Mouse (Mus musculus) midbrain, embryonic 15.5 days (tissue): ENCODE measurements around the gene Ech1. TPM values are rescaled to one million over a fixed set of nuclear protein-coding genes. Genes with fewer than 3 reads are reported as not detected.

Source experiments
- ATAC-seq: fragments of 200-750 bp; cut with Nextera tagmentation; replicated peaks from 2 replicates; pipeline ENCODE4 v1.8.0; 2017; ENCODE audit warnings: moderate TSS enrichment
- H3K27ac ChIP-seq: fragments of 300-500 bp; sonication (generic); 2 replicates; pipeline ENCODE4 v1.5.1; 2015; ENCODE audit warnings: mild to moderate bottlenecking, inconsistent platforms
- H3K27me3 ChIP-seq: fragments of 300-500 bp; sonication (generic); replicated peaks from 2 replicates; pipeline ENCODE4 v1.6.1; 2015; ENCODE audit warnings: inconsistent platforms
- H3K36me3 ChIP-seq: fragments of 300-500 bp; sonication (generic); replicated peaks from 2 replicates; pipeline ENCODE4 v1.6.1; 2015; ENCODE audit warnings: inconsistent platforms
- H3K4me1 ChIP-seq: fragments of 300-500 bp; sonication (generic); 2 replicates; pipeline ENCODE4 v1.6.1; 2015; ENCODE audit warnings: inconsistent platforms
- H3K4me2 ChIP-seq: fragments of 300-500 bp; sonication (generic); 2 replicates; pipeline ENCODE4 v1.6.1; 2015; ENCODE audit warnings: inconsistent platforms, mild to moderate bottlenecking, moderate library complexity
- H3K4me3 ChIP-seq: fragments of 300-500 bp; sonication (generic); 2 replicates; pipeline ENCODE4 v1.5.1; 2015; ENCODE audit warnings: mild to moderate bottlenecking, inconsistent platforms
- H3K9ac ChIP-seq: fragments of 300-500 bp; sonication (generic); 2 replicates; pipeline ENCODE4 v1.6.1; 2015; ENCODE audit warnings: mild to moderate bottlenecking, inconsistent platforms
- H3K9me3 ChIP-seq: fragments of 300-500 bp; sonication (generic); 2 replicates; pipeline ENCODE4 v1.6.1; 2016; ENCODE audit warnings: inconsistent platforms
- WGBS: fragments of 180-500 bp; shearing (Covaris S2); methylation state at CpG from one replicate; pipeline ENCODE4 v1.1.7; 2015; ENCODE audit warnings: mixed read lengths; 5-methylcytosine and 5-hydroxymethylcytosine counted together
- polyA plus RNA-seq: library from polyadenylated mRNA; unstranded; fragments of >200 nt; fragmentation: Nextera tagmentation; extraction: Ambion mirVana; gene quantifications from 2 replicates; pipeline ENCODE4 v1.2.1, GENCODE M21; 2015

Gene Ech1
- polyA plus RNA-seq, 1 experiment from 2014 or later = 92.7 TPM

DNA sequence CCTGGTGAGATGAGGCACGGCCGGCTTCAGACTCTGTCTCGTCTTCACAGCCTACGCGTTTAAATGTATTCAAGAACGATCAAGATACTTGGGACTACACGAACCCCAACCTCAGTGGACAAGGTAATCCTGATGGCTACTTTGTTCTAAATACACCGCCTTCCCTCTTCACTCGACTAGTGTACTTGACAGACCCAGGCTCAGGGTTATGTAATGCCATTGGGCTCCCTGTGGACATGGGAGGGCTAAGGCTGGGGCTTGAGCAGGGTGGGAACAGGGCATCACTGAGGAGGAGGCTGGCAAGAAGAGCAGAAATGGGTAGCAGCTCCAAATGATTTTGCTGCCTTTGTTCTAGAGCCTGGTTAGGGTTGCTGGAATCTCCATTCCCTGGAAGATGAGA lies 9.8 kb upstream of the Ech1 start:
- no peak overlapping the region for H3K4me3 ChIP-seq
- peaks cover 50% of the 10 kb centered on the region for H3K4me1 ChIP-seq
- no peak overlapping the region for H3K4me2 ChIP-seq
- no peak overlapping the region for H3K9ac ChIP-seq
- 90% methylated on average over 9 of the region's 9 CpGs for WGBS
- no peak for ATAC-seq
- peaks cover 66% of the 10 kb centered on the region for H3K36me3 ChIP-seq
- no peak overlapping the region for H3K27ac ChIP-seq
- H3K27me3 ChIP-seq = no peaks in the 10 kb centered on the region
- H3K9me3 ChIP-seq = no peaks in the 10 kb centered on the region

DNA sequence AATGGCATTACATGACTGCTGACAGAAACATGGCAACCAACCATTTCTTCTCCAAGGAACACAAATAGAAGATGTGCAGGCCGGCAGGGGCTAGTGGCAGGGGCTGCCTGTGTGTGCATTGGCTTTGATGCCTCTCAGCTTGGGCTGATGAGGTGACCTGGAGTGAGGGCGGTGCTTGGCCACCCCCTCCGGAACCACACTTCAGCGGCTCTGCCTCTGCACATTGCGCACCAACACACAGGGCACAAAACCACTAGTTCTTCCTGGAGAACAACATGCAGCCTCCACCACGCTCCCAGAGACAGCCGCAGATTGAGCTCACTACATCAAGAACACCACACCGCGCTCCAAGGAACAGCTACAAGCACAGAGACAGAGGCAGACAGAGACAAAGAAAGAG lies 8.8 kb upstream of the Ech1 start:
- ATAC-seq = no peak
- WGBS = 83% methylated on average over 9 of the region's 9 CpGs
- Histone ChIP-seq H3K36me3 (peaks cover 76% of the 10 kb centered on the region), H3K9ac (no peak overlapping the region), H3K9me3 (no peaks in the 10 kb centered on the region), H3K4me1 (peaks cover 54% of the 10 kb centered on the region), H3K4me2 (no peak overlapping the region), H3K27ac (no peak overlapping the region), H3K27me3 (no peaks in the 10 kb centered on the region), H3K4me3 (no peak overlapping the region)

DNA sequence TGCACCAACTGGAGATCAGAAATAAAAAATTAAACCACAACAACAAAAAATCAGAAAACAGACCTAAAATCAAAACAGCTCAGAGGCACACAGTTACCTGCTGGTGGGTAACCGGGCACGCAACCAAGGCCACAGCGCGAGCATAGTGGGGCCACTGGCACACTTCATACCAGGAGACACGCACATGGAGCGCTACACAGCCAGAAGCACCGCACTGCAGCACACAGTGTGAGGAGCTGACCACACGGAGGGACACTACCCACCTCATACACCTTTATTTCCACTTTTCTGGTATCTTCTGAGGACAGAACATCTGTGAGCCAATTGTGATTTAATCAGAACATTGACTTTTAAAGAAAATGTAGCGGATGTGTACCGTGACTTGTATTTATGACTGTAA lies 8.1 kb upstream of the Ech1 start:
- Histone ChIP-seq H3K9me3 (no peaks in the 10 kb centered on the region), H3K4me3 (no peak overlapping the region), H3K4me1 (peaks cover 54% of the 10 kb centered on the region), H3K27ac (no peak overlapping the region), H3K36me3 (peaks cover 82% of the 10 kb centered on the region), H3K4me2 (no peak overlapping the region), H3K9ac (no peak overlapping the region), H3K27me3 (no peaks in the 10 kb centered on the region)
- ATAC-seq = no peak
- WGBS = 96% methylated on average over 10 of the region's 10 CpGs

DNA sequence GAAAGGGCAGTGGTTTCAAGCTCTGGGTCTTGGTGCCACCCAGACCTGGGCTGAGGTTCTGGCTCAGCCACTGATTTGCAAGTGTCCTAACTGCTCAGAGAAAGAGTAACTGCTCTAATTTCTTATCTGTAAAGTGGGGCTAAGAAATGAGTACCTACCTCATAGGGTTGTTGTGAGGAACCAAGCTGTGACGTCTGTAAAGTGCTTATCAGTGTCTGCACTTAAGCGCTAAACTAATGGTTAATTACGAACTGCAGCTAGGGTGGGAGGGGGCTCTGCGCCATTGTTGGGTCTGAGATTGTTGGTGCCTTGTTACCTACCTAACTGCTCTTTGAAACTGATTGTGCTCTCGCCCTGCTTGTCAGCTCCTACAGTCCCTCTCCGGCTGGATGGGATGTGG lies 7.5 kb upstream of the Ech1 start:
- H3K9me3 ChIP-seq = no peaks in the 10 kb centered on the region
- no peak for ATAC-seq
- H3K36me3 ChIP-seq = peaks cover 88% of the 10 kb centered on the region
- H3K4me3 ChIP-seq = no peak overlapping the region
- H3K9ac ChIP-seq = no peak overlapping the region
- 74% methylated on average over 6 of the region's 6 CpGs for WGBS
- H3K27me3 ChIP-seq = no peaks in the 10 kb centered on the region
- H3K27ac ChIP-seq = no peak overlapping the region
- peaks cover 48% of the 10 kb centered on the region for H3K4me1 ChIP-seq
- no peak overlapping the region for H3K4me2 ChIP-seq

DNA sequence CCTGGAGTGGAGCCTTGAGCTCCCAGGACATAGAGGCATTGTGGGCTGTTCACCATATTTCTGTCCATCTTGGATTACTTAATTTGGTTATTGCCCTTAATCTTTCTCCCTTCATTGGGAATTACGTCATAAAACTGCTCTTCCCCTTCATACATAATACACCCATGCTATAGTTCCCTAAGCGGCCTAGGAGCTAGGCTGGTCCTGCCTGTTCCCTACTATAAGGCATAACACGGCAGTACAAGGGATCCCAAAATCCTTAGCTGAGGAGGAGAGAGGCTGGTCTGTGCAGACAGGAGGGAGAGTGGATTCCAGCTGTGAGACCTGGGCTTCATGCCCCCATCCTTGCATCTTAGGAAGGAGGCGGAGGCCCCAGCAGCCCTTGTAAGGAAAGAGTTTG lies 7.1 kb upstream of the Ech1 start:
- Histone ChIP-seq H3K9me3 (no peaks in the 10 kb centered on the region), H3K4me2 (no peak overlapping the region), H3K36me3 (peaks cover 89% of the 10 kb centered on the region), H3K4me3 (no peak overlapping the region), H3K9ac (no peak overlapping the region), H3K4me1 (peaks cover 44% of the 10 kb centered on the region), H3K27ac (no peak overlapping the region), H3K27me3 (no peaks in the 10 kb centered on the region)
- no peak for ATAC-seq
- 83% methylated on average over 4 of the region's 4 CpGs for WGBS

DNA sequence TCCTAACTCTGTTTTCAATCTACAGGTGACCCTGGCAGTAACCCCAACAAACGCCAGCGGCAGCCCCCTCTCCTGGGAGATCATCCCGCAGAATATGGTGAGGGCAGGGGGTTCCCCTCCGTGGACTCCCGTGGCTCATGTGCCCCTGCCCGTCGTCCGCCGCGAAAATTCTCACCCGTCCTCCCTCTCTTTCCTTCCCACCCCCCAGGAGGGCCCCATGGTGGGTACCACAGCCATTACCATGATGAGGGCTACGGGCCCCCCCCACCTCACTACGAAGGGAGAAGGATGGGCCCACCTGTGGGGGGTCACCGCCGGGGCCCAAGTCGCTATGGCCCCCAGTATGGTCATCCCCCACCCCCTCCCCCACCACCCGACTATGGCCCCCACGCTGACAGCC lies 6.6 kb upstream of the Ech1 start:
- Histone ChIP-seq H3K27ac (0 out of 2 replicates have a peak overlapping the region, but pooled peaks have one; percentile 9), H3K4me3 (no peak overlapping the region), H3K36me3 (peaks cover 86% of the 10 kb centered on the region), H3K9me3 (no peaks in the 10 kb centered on the region), H3K4me2 (no peak overlapping the region), H3K27me3 (no peaks in the 10 kb centered on the region), H3K9ac (no peak overlapping the region), H3K4me1 (peaks cover 39% of the 10 kb centered on the region)
- WGBS = 80% methylated on average over 18 of the region's 18 CpGs
- ATAC-seq = no peak

DNA sequence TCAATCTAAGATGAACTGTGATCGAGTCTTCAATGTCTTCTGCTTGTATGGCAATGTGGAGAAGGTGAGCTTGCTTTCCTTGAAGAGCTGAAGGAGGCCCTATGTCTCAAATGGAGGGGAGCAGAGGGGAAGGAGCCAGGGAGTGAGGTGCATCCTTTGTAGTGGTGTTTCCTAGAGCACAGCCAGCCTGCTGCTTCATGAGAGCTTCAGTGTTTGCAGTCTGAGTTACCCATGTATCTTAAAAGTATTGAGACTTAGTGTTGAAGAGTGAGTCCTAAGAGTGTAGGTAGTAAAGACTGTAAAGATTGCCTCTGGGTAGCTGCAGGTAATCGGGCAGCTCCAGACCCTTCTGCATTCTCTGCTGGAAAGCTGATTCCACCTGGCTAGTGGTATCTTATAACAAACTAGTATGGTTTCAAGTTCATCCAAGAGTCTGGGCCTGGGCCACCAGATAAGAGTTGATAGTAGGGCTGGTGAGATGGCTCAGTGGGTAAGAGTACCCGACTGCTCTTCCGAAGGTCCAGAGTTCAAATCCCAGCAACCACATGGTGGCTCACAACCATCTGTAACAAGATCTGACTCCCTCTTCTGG lies 6.1 kb upstream of the Ech1 start:
- 87% methylated on average over 4 of the region's 4 CpGs for WGBS
- Histone ChIP-seq H3K27ac (no peak overlapping the region), H3K4me1 (peaks cover 35% of the 10 kb centered on the region), H3K9ac (no peak overlapping the region), H3K27me3 (no peaks in the 10 kb centered on the region), H3K36me3 (peaks cover 81% of the 10 kb centered on the region), H3K4me2 (no peak overlapping the region), H3K4me3 (no peak overlapping the region), H3K9me3 (no peaks in the 10 kb centered on the region)
- no peak for ATAC-seq

DNA sequence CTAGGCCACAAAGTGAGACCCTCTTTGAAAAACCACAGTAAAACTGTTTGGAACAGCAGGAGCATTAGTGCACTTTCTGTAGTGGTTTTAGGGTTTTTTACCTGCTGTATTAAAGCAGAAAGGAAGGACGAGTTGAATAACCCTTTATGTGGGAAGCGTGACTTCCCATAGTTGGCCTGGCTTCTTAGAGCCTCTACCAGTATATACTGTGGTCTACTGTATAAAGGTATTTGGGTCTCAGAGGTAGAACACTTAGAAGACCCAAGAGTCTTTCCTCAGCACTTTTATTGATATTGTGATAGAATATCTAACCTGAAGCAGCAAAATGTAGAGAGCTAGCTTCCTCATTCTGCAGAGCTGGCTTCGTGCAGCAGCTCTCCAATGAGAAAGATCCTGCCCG lies 5.4 kb upstream of the Ech1 start:
- no peak overlapping the region for H3K4me2 ChIP-seq
- no peak for ATAC-seq
- peaks cover 38% of the 10 kb centered on the region for H3K4me1 ChIP-seq
- no peaks in the 10 kb centered on the region for H3K27me3 ChIP-seq
- H3K9ac ChIP-seq = no peak overlapping the region
- 0 out of 2 replicates have a peak overlapping the region, but pooled peaks have one; percentile 41 for H3K27ac ChIP-seq
- peaks cover 75% of the 10 kb centered on the region for H3K36me3 ChIP-seq
- no peak overlapping the region for H3K4me3 ChIP-seq
- WGBS = 79% methylated on average over 4 of the region's 4 CpGs
- H3K9me3 ChIP-seq = no peaks in the 10 kb centered on the region

DNA sequence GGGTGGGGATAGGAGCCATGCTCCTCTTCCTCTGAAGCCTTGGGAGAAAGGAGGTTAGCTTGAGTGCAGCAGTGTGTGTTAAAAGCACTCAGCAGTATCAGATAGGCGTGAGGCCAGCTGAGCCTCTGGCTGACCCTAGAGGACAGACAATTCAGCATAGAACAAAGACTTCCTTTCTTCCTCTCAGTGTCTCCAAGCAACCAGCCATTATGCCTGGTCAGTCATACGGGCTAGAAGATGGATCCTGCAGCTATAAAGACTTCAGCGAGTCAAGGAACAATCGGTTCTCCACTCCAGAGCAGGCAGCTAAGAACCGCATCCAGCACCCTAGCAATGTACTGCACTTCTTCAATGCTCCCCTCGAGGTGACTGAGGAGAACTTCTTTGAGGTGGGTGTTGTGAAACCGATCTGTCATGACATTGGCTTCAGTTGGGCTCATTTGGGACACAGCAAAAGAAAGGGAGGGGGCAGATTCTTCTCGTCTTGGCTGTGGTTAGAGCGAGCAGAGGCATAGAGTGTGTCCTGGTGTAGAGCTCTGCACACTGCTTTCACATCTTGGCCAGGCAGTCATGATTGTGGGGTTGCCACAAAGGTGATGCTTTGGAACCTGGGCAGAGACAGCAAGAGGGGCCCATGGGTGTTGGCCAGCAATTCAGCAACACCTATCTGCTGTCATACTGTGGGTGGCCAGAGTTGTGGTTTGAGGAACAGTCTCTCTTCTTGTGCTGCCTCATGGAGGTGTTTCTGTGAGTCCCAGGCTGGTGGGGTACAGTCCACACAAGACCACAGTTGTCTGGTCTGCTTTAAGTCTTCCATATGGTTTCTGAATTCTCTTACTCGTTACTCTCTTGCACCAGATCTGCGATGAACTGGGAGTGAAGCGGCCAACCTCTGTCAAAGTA lies 4.4 kb upstream of the Ech1 start:
- ATAC-seq = no peak
- Histone ChIP-seq H3K4me2 (no peak overlapping the region), H3K27me3 (no peaks in the 10 kb centered on the region), H3K9me3 (no peaks in the 10 kb centered on the region), H3K27ac (peak overlapping the region; percentile 41), H3K9ac (no peak overlapping the region), H3K4me3 (no peak overlapping the region), H3K4me1 (peaks cover 45% of the 10 kb centered on the region), H3K36me3 (peaks cover 64% of the 10 kb centered on the region)
- WGBS = 34% methylated on average over 12 of the region's 12 CpGs

DNA sequence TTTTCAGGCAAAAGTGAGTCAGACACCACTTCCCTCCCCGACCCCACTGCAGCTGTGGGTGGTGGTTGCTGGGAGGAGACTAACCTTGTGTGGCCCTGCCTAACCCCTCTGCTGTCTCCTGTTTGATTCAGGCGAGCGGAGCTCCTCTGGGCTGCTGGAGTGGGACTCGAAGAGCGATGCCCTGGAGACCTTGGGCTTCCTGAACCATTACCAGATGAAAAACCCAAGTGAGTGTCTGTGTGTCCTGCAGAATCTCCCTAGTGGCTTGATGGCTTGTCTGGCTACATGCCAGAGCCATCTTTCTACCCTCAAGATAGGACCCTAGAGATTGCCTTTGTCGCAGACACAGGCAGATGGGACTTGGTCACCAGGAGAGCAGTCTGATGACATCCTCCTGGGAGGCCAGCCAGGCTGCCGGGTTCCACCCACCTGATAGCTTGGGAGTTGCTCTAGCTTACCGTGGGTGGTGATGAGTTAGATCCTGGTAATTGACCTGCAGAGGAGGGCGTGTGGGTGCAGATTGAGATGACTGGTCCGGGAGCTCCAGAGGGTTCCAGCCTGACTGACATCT lies 3.7 kb upstream of the Ech1 start:
- H3K9ac ChIP-seq = no peak overlapping the region
- H3K36me3 ChIP-seq = peaks cover 57% of the 10 kb centered on the region
- H3K4me1 ChIP-seq = peaks cover 45% of the 10 kb centered on the region
- WGBS = 63% methylated on average over 10 of the region's 10 CpGs
- no peaks in the 10 kb centered on the region for H3K27me3 ChIP-seq
- H3K4me3 ChIP-seq = no peak overlapping the region
- H3K9me3 ChIP-seq = no peaks in the 10 kb centered on the region
- no peak for ATAC-seq
- H3K4me2 ChIP-seq = no peak overlapping the region
- H3K27ac ChIP-seq = peak overlapping the region; percentile 41; the same call in 1 of the 2 replicates

DNA sequence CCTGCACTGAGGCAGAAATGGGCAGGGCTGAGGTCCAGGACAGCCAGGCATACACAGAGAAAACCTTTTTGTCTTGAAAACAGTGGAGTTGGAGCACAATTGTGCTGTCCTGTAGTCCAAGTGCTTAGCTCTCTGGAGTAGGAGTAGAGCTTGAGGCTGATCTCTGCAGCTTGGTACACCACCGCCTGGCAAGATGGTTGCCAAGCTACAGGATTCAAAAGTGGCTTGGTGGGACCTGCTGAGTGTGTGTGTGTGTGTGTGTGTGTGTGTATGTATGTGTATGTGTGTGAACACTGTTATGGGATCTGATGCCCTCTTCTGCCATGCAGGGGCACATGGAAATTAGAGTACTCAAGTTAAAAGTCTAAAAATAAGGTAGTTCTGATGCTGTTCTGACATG lies 2.5 kb upstream of the Ech1 start:
- H3K27me3 ChIP-seq = no peaks in the 10 kb centered on the region
- no peak overlapping the region for H3K9ac ChIP-seq
- no peak for ATAC-seq
- WGBS = 69% methylated on average over 1 of the region's 1 CpGs
- no peak overlapping the region for H3K27ac ChIP-seq
- H3K4me2 ChIP-seq = no peak overlapping the region
- H3K4me3 ChIP-seq = no peak overlapping the region
- H3K9me3 ChIP-seq = no peaks in the 10 kb centered on the region
- H3K4me1 ChIP-seq = peaks cover 35% of the 10 kb centered on the region
- H3K36me3 ChIP-seq = peaks cover 45% of the 10 kb centered on the region

DNA sequence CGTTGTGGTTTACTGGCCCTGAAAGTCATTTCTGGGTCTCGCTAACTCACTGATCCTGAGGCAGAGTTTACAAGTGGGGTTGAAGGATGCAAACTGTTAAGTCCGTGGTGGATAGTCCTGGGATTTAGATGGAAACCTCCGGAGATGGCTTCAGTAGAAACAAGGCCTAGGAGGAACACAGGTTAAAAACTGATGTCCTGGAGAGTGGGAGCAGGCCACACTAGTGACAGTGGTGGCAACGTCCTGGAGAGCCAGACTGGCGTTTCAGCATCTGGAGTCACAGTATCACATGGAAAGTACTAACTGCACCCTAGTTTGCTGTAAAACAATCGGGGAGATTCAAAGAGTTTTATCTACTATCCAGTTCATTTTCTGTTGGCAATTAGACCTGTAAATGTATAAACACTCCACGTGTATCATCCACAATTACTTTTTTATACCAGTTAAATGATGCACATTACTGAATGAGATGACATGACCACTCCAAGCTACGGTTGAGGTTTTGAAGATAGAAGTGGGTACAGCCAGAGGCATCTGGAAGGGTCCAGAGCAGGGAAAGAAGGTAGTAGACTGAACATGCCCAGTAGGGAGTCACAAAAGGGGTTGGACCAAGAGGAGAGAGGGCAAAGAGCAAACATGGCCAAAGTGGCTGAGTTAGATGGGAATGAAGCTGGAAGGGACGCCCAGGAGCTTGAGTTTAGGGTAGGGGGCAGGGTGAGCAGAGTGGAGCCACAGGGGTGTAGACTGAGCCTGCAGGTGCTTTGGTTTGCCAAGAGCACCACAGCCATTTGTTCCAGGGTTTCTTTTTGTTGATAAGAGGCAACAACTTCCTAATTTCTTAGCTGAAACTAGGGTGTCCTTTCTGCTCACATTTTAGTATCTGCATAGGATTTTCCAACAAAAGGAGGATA lies 1.8 kb upstream of the Ech1 start:
- no peak overlapping the region for H3K4me3 ChIP-seq
- H3K36me3 ChIP-seq = peaks cover 40% of the 10 kb centered on the region
- H3K9ac ChIP-seq = no peak overlapping the region
- H3K9me3 ChIP-seq = no peaks in the 10 kb centered on the region
- H3K4me2 ChIP-seq = no peak overlapping the region
- ATAC-seq = no peak
- WGBS = 64% methylated on average over 10 of the region's 10 CpGs
- peaks cover 33% of the 10 kb centered on the region for H3K4me1 ChIP-seq
- no peaks in the 10 kb centered on the region for H3K27me3 ChIP-seq
- H3K27ac ChIP-seq = no peak overlapping the region
